Mouse (Mus musculus): ENCODE results near the gene Nudt4. TPM values are rescaled to one million over a fixed set of nuclear protein-coding genes. Genes with fewer than 3 reads are reported as not detected.
"Not testable (repeated sequence)": the region's sequence is repeated elsewhere in the genome, so short reads cannot be mapped to it uniquely, and the experiment has no call there.

The Nudt4 gene
- total RNA-seq, 4 experiments from 2014 or later, result 125 to 146 (median 131) TPM

DNA sequence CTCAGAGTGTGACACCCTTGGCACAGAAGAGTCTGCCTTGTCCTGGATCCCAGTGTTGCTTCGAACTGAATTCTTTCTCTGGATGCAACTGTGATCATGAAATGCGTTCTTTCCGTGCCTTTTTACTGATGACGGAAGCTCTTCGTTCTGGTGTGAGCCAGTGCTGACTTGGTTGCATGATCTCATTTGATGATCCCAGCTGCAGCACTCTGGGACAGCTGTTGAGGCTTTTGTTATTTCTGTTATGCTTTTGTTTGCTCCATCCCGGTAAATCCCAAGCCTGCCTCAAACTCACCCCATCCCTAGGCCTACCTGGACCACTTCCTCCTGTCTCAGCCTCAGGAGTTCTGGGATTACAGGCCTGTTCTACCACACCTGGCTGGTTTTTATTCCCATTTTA lies 4.1 kb upstream of the Nudt4 start:
- no peak for DNase-seq (ENCODE audit: low spot score in 2 of 2)

DNA sequence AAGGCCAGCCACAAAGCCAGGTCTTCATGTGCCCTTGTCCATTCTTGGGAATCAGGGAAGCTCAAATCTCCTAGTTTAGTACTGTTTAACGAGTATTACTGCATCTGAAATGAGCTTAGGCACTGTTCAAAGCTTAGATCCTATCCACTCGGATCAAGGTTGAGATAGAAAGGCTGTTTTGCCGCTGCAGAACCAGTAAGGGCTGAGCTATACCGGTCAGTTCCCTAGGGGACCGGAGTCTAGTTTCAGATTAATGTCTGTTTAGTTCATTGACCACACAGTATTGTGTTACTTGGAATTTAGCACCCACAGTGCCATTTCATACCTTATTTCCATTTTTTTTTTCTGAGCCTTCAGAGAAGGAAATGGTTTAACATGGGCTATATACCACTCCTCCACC lies 3.6 kb upstream of the Nudt4 start:
- no peak for DNase-seq (ENCODE audit: low spot score in 2 of 2)

DNA sequence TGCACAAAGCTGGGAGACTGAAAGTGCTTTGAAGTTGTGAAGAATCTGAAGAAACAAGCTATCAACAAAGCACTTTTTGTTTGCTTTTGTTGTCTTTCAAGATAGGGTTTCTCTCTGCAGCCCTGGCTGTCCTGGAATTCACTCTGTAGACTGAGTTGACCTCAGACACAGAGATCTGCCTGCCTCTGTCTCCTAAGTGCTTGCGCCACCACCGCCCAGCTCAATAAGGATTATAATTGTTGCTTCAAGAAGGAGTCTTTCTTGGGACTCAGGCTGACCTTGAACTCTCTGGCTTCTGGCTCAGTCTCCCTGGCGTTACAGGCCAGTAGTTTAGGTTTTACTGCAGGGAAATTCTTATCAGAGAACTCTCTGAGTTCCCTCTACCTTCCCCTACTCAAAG lies 2.8 kb upstream of the Nudt4 start:
- no peak for DNase-seq (ENCODE audit: low spot score in 2 of 2)

GRCm38 (mm10) chr10:95565156-95565854 lies 1.4 kb upstream of the Nudt4 start:
- no peak for DNase-seq (ENCODE audit: low spot score in 2 of 2)

DNA sequence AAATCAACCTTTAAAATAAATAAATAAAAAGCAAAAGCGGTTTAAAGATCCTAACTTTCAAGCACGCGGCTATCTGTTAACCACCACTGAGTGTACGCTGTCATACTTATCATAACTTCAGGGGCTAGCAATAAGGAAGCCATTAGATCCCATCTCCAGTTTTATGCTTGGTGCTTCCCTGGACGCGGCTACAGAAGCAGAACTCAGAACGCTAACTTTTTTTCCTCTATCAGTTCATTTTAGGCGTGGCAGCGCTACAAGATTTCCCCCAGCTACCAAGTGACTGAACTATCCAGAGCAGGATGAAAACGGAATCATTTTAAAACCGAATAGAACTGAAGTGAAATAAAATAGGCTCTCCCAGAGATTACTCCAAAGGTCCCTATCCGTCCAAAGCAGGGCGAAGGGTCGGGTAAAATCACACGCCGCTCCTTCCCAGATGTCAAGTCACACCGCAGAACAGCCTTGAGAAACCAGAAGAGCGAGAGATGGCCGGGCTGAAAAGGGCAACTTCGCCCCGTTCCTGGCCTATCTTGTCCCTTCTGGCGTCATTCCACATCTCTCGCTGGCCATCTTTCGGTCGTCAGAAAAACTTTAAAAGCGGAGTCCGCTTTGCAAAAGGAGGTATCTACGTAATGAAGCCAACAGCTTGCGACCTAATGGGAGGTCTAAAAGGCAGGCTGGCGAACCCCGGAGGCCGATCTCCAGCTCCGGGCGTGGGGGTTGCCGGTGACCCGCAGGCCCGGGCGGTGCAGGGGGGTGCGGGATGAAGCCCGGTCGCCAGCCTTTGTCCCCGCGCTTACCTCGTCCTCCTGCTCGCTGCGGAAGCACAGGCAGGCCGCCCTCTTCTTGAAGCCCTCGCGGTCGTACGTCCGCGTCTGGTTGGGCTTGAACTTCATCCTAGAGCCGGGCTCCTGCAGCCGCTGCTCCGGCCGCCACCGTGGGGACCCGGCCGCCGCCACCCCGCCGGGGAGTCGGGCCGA lies 796 bp downstream of the Nudt4 start:
- DNase-seq (ENCODE audit: low spot score in 2 of 2), result peak in 1 of 2 experiments; percentile 32

DNA sequence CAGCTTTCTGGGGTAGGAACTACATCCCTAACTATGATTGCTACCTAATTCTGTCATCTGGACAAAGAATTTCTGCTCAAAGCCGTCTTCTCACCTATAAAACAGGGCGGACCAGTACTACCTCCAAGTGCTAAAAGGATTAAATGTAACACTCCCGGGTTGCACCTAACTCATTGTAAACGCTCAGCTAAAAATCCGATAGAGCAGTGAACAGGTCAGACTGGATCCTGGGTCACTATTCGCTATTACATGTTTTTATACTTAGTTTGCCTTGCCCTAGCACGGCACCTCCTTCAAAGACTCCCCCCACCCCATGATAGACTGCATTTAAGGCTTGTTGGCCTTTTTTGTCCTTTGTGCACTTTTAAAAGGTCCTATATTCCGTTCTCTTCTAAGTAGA lies 1.6 kb downstream of the Nudt4 start:
- DNase-seq (ENCODE audit: low spot score in 2 of 2), result no peak

DNA sequence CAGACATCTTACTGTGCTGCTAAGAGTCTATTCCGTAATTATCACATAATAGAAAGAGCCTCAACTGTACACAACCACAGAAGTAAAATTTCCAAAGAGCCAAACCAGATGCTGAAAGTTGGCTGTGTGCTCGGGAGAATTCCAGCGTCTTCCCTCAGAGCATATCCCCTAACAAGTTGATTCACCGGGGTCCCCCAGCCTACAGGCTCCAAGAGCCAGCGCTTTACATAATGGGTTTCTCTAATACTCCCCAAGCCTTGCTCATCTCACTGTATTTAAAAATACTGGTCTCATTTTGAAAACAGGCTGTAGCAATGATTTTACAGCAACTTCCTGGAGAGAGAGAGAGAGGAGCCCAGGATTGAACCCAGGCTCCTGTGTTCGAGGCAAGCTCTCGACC lies 2.3 kb downstream of the Nudt4 start:
- DNase-seq (ENCODE audit: low spot score in 2 of 2), result no peak

GRCm38 (mm10) chr10:95560394-95560983 lies 3.5 kb downstream of the Nudt4 start:
- no peak for DNase-seq (ENCODE audit: low spot score in 2 of 2)

GRCm38 (mm10) chr10:95559426-95559825 lies 4.5 kb downstream of the Nudt4 start:
- DNase-seq (ENCODE audit: low spot score in 2 of 2), result no peak

DNA sequence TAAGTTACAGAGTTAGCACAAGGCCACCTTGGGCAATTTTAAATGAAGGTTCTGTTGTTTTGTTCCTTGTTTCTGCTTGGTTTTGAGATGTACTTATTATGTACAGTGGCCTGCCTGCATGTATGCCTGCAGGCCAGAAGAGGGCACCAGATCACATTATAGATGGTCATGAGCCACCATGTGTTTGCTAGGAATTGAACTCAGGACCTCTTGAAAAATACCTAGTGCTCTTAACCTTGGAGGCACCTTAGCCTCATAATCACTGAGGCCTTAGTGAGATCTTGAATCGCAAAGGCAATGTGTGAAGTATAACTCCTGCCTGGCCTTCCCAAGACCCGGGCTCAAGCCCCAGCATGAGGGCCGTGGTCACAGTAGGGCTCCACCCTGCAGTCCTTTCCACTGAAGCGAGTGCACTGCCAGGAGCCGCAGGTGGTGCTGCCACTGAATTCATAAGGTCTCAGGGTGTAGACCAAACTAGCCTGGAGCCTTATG lies 6.6 kb downstream of the Nudt4 start:
- DNase-seq (ENCODE audit: low spot score in 2 of 2), result no peak

DNA sequence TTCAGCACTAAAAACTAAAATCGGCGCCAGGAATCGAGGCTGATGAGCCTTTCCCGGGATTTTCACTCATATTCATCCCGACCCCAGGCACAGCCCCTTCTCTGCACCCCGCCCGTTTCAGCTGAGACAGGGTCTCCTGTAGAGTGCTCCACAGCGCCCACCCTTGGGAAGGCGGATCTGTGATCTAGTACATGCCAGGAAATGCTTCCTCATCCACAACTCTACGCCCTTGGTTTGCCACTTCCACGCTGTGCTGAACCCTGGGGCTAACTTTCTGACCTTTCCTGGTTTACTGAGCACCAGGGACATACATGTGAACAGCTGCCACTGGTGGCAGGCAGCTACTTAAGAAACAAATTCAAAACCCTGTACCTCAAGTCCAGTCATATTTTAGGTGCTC lies 8.1 kb downstream of the Nudt4 start:
- no peak for DNase-seq (ENCODE audit: low spot score in 2 of 2)

GRCm38 (mm10) chr10:95552326-95552725 lies 11.6 kb downstream of the Nudt4 start:
- no peak for DNase-seq (ENCODE audit: low spot score in 2 of 2)

- DNase-seq (ENCODE audit: low spot score in 2 of 2), result no peak
These were observed 12.2 kb downstream of the Nudt4 start for GRCm38 (mm10) chr10:95551752-95552151.

DNA sequence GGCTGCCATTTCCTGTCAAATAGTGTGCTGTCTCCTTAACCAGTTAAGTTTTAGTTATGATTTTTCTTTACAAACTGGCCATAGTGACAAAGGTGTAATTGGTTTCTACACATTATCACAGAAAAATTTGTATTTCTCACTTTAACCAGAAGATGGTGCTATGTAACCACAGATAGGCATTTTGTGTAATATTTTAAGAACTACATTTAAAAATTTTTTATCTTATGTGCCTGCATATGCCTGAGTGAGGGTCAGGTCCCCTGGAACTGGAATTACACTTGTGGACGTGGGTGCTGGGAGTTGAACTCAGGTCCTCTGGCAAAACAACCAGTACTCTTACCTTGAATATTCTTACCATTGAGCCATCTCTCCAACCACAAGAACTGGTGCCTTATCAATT lies 13.4 kb downstream of the Nudt4 start:
- no peak for DNase-seq (ENCODE audit: low spot score in 2 of 2)

DNA sequence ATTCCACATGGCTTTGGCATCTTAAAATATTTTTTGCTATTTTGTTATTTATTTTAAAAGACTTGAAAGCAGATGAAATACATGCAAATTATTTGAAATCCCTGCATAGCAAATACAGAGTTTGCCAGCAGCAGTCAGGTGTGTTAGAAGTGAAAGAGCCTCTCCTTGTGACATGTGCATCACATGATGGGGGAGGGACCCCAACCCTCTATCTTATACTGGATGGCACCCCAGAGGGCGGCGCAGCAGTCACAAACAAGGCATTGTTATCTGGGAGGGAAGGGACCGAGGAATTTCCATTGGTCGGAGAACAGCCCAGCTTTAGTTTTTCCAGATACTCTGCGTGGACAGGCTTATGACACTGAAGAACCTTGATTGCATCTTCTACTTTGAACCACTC lies 14.9 kb downstream of the Nudt4 start:
- DNase-seq (ENCODE audit: low spot score in 2 of 2), result not testable (repeated sequence)

- no peak for DNase-seq (ENCODE audit: low spot score in 2 of 2)
These were observed 15.7 kb downstream of the Nudt4 start for GRCm38 (mm10) chr10:95548154-95548826.

DNA sequence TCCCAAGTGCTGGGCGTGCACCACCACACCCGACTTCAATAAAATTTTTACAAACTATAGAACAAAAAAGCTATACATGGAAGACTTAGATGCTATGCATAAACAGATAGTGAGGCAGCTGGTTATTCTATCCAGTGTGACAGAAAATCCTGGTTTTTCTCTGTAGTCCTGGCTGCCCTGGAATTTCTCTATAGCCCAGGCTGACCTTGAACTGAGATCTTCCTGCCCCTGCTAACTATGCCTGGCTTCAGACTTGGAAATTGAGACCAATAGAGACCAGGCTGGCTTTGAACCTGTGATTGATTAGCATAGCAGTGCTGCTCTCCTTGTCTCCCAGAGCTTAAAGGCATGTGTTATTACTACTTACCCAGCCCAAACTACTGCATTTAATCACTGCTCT lies 17.8 kb downstream of the Nudt4 start:
- DNase-seq (ENCODE audit: low spot score in 2 of 2), result no peak

GRCm38 (mm10) chr10:95545051-95545450 lies 18.9 kb downstream of the Nudt4 start:
- DNase-seq (ENCODE audit: low spot score in 2 of 2), result no peak

- DNase-seq (ENCODE audit: low spot score in 2 of 2), result no peak
These were observed 19.3 kb downstream of the Nudt4 start for GRCm38 (mm10) chr10:95544651-95545050.

- DNase-seq (ENCODE audit: low spot score in 2 of 2), result no peak
These were observed 19.9 kb downstream of the Nudt4 start for GRCm38 (mm10) chr10:95544004-95544403.

DNA sequence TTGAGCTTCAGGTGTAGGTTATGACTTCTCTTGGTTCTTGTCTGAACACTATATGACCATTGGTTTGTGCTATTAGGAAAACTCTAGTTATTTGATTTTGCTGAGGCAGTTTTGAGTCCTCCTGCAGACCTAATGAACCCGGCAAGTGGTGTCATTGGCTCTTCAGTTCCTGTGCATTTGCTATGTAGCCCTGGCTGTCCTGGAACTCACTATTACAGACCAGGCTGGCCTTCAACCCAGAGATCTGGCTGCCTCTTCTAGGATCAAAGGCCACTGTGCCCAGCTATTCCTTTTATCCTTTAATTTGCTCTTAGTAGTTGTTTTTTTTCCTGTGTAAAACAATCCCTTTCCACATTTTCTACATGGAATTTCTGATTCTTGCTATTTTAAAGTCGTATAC lies 20.6 kb downstream of the Nudt4 start:
- DNase-seq (ENCODE audit: low spot score in 2 of 2), result no peak
